ENCODE assay signal across 15 mouse cellular contexts in the genomic region with DNA sequence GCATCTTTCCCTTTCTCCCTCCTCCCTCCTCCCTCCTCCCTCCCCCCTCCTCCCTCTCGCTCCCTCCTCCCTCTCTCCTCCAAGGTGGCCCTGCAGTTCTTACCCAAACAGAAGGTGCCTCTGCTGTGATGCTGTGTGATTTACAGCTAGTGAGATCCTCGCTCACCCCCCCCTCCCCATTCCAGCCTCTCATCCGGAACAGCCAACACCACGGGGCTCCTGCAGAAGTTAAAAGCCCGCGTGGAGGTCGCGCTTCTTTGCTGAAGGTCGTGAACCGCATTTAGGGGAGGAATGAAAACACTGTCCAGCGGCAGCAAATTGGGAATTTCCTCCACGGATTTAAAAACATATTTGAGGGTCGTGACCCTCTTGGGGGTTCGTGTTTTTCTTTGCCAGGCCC.
DNase-seq lines count a peak whose midpoint lies in the region; ATAC-seq lines count a peak whose summit lies in the region.
"Had no signal": no experiment of that assay in that cellular context is flagged by ENCODE, and none has a peak within 500 bp of the region (broad histone marks: within the 10 kb centered on the region; RNA-seq: fewer than 3 reads in every experiment).

No protein-coding gene starts in this region.

- H3K27me3 ChIP-seq in intestine, embryonic 16.5 days (replicated peaks; ENCODE audit: control insufficient read depth, insufficient read depth, low read length), result no peaks in the 10 kb centered on the region
- H3K27me3 ChIP-seq in neural tube, embryonic 12.5 days (replicated peaks), result no peaks in the 10 kb centered on the region; the same call in 1 of the 2 replicates

- no peak overlapping the region for H3K9ac ChIP-seq in intestine, embryonic 16.5 days (ENCODE audit: low read depth, low read length)
- no peak overlapping the region for H3K9ac ChIP-seq in neural tube, embryonic 12.5 days

- H3K36me3 ChIP-seq in intestine, embryonic 16.5 days (ENCODE audit: control insufficient read depth, insufficient read depth, low read length), result no peaks in the 10 kb centered on the region
- no peaks in the 10 kb centered on the region for H3K36me3 ChIP-seq in neural tube, embryonic 12.5 days

- H3K4me2 ChIP-seq in intestine, embryonic 16.5 days (ENCODE audit: low read depth, low read length), result 0 out of 2 replicates have a peak overlapping the region, but pooled peaks have one; percentile 13
- H3K4me2 ChIP-seq in neural tube, embryonic 12.5 days (replicated peaks), result peak overlapping the region; percentile 30; the same call in 1 of the 2 replicates

- H3K4me3 ChIP-seq in intestine, embryonic 16.5 days (ENCODE audit: low read length), result no peak overlapping the region
- H3K4me3 ChIP-seq in neural tube, embryonic 12.5 days, result no peak overlapping the region

- H3K9me3 ChIP-seq in intestine, embryonic 16.5 days (ENCODE audit: control insufficient read depth, low read length), result no peaks in the 10 kb centered on the region
- H3K9me3 ChIP-seq in neural tube, embryonic 12.5 days, result no peaks in the 10 kb centered on the region

- WGBS in intestine, embryonic 16.5 days, result 6% methylated on average over 13 of the region's 14 CpGs
- 6% methylated on average over 13 of the region's 14 CpGs for WGBS in neural tube, embryonic 12.5 days

- DNase-seq in kidney, postnatal 10 days, result peak; percentile 42
- DNase-seq in kidney, adult 9 months, result no peak
- peak; percentile 54 for DNase-seq in embryo, embryonic 9.5 days (ENCODE audit: extremely low spot score)
- no peak for DNase-seq in right cerebral cortex, adult 2 months (ENCODE audit: low spot score in 2 of 2)
- no peak for DNase-seq in left cerebral cortex, adult 8-10 months (ENCODE audit: low spot score in 2 of 2)
- DNase-seq in gastrocnemius, postnatal 10 days, result no peak
- DNase-seq: cerebellum, adult 18-20 months; gastrocnemius, postnatal 25 days; liver; lung, postnatal 4 days; spleen, adult 18-20 months; thymus, postnatal 25 days had no signal

- no peak overlapping the region for H3K27ac ChIP-seq in intestine, embryonic 16.5 days (ENCODE audit: low read length)
- H3K27ac ChIP-seq in neural tube, embryonic 12.5 days, result no peak overlapping the region

- ATAC-seq in intestine, embryonic 16.5 days, result no peak
- ATAC-seq in neural tube, embryonic 12.5 days (ENCODE audit: low FRiP score, low read depth), result no peak
- ATAC-seq: inflammation-experienced regulatory T-cells, adult 6 months had no signal

- H3K4me1 ChIP-seq in intestine, embryonic 16.5 days (ENCODE audit: control insufficient read depth, insufficient read depth, low read length), result peaks cover 4% of the 10 kb centered on the region
- H3K4me1 ChIP-seq in neural tube, embryonic 12.5 days, result peaks cover 15% of the 10 kb centered on the region

Comparison
In these comparisons a context has a peak if more than half of its experiments do, and no peak if none do; other contexts are left out.
1. DNase-seq: peak in kidney, postnatal 10 days (single experiment) and embryo, embryonic 9.5 days (single experiment); none in kidney, adult 9 months (single experiment), right cerebral cortex, adult 2 months (0 of 2), left cerebral cortex, adult 8-10 months (0 of 2) and gastrocnemius, postnatal 10 days (single experiment).